In genomic region chr19:6427653-6428434, GRCm38 (mm10) we compare ENCODE assay signal across 9 mouse cellular contexts. TPM values are rescaled to one million over a fixed set of nuclear protein-coding genes. Genes with fewer than 3 reads are reported as not detected.
DNase-seq lines count a peak whose midpoint lies in the region; ATAC-seq lines count a peak whose summit lies in the region.
"Had no signal": no experiment of that assay in that cellular context is flagged by ENCODE, and none has a peak within 500 bp of the region (broad histone marks: within the 10 kb centered on the region; RNA-seq: fewer than 3 reads in every experiment).

No protein-coding gene starts in this region.

- no peaks in the 10 kb centered on the region for H3K36me3 ChIP-seq in heart, embryonic 12.5 days
- H3K36me3 ChIP-seq in hindbrain, embryonic 16.5 days (ENCODE audit: control insufficient read depth, insufficient read depth, low read length), result no peaks in the 10 kb centered on the region; the same call in 1 of the 2 replicates
- no peaks in the 10 kb centered on the region for H3K36me3 ChIP-seq in lung, embryonic 15.5 days
- no peaks in the 10 kb centered on the region for H3K36me3 ChIP-seq in stomach, embryonic 15.5 days

- no peak overlapping the region for H3K27ac ChIP-seq in heart, embryonic 12.5 days (ENCODE audit: poor library complexity, severe bottlenecking)
- H3K27ac ChIP-seq in hindbrain, embryonic 16.5 days (ENCODE audit: low read depth, low read length), result no peak overlapping the region
- no peak overlapping the region for H3K27ac ChIP-seq in lung, embryonic 15.5 days
- H3K27ac ChIP-seq in stomach, embryonic 15.5 days, result no peak overlapping the region

- H3K4me2 ChIP-seq in heart, embryonic 12.5 days, result peak overlapping the region; percentile 54
- H3K4me2 ChIP-seq in hindbrain, embryonic 16.5 days (ENCODE audit: low read length), result peak overlapping the region; percentile 55
- H3K4me2 ChIP-seq in lung, embryonic 15.5 days, result peak overlapping the region; percentile 52
- H3K4me2 ChIP-seq in stomach, embryonic 15.5 days, result peak overlapping the region; percentile 59

- H3K9me3 ChIP-seq in heart, embryonic 12.5 days (replicated peaks), result no peaks in the 10 kb centered on the region
- no peaks in the 10 kb centered on the region for H3K9me3 ChIP-seq in hindbrain, embryonic 16.5 days (ENCODE audit: control insufficient read depth, low read length)
- H3K9me3 ChIP-seq in lung, embryonic 15.5 days, result no peaks in the 10 kb centered on the region
- H3K9me3 ChIP-seq in stomach, embryonic 15.5 days, result no peaks in the 10 kb centered on the region

- peak overlapping the region; percentile 26 for H3K4me3 ChIP-seq in heart, embryonic 12.5 days
- H3K4me3 ChIP-seq in hindbrain, embryonic 16.5 days (ENCODE audit: low read length), result peak overlapping the region; percentile 32
- H3K4me3 ChIP-seq in lung, embryonic 15.5 days, result peak overlapping the region; percentile 29
- peak overlapping the region; percentile 32 for H3K4me3 ChIP-seq in stomach, embryonic 15.5 days (replicated peaks)

- H3K27me3 ChIP-seq in heart, embryonic 12.5 days (replicated peaks), result peaks cover 97% of the 10 kb centered on the region
- peaks cover 5% of the 10 kb centered on the region; the same call in 1 of the 2 replicates for H3K27me3 ChIP-seq in hindbrain, embryonic 16.5 days (replicated peaks; ENCODE audit: control insufficient read depth, insufficient read depth, low read length)
- H3K27me3 ChIP-seq in lung, embryonic 15.5 days, result peaks cover 90% of the 10 kb centered on the region
- peaks cover 83% of the 10 kb centered on the region for H3K27me3 ChIP-seq in stomach, embryonic 15.5 days (replicated peaks)

- H3K4me1 ChIP-seq in heart, embryonic 12.5 days (replicated peaks), result peaks cover 17% of the 10 kb centered on the region
- H3K4me1 ChIP-seq in hindbrain, embryonic 16.5 days (ENCODE audit: control insufficient read depth, insufficient read depth, low read depth, low read length), result peaks cover 70% of the 10 kb centered on the region
- H3K4me1 ChIP-seq in lung, embryonic 15.5 days, result peaks cover 20% of the 10 kb centered on the region
- peaks cover 16% of the 10 kb centered on the region for H3K4me1 ChIP-seq in stomach, embryonic 15.5 days

- DNase-seq in heart, adult 18-20 months, result no peak
- peak; percentile 39 for DNase-seq in embryo, embryonic 10.5 days (ENCODE audit: low spot score)
- no peak for DNase-seq in B cell, adult 2 months
- DNase-seq in cerebellum, adult 9-11 months, result no peak

- no peak overlapping the region for H3K9ac ChIP-seq in heart, embryonic 12.5 days
- peak overlapping the region; percentile 50 for H3K9ac ChIP-seq in hindbrain, embryonic 16.5 days (ENCODE audit: low read depth, low read length)
- no peak overlapping the region for H3K9ac ChIP-seq in lung, embryonic 15.5 days
- H3K9ac ChIP-seq in stomach, embryonic 15.5 days, result no peak overlapping the region

- ATAC-seq in heart, embryonic 12.5 days (ENCODE audit: insufficient number of reproducible peaks, low FRiP score), result no peak
- ATAC-seq in hindbrain, embryonic 16.5 days, result 0 out of 2 replicates have a peak, but pooled peaks have one; percentile 0
- 0 out of 2 replicates have a peak, but pooled peaks have one; percentile 19 for ATAC-seq in lung, embryonic 15.5 days (ENCODE audit: borderline replicate concordance, extremely low read depth, low FRiP score, low TSS enrichment)
- peak; percentile 64; the same call in 1 of the 2 replicates for ATAC-seq in stomach, embryonic 15.5 days (ENCODE audit: insufficient read depth, low FRiP score, low read depth)
- ATAC-seq: Patski had no signal

- 2% methylated on average over 91 of the region's 94 CpGs for WGBS in heart, embryonic 12.5 days
- under 1% methylated on average over 82 of the region's 94 CpGs for WGBS in hindbrain, embryonic 16.5 days
- 1% methylated on average over 93 of the region's 94 CpGs for WGBS in lung, embryonic 15.5 days
- WGBS in stomach, embryonic 15.5 days, result 1% methylated on average over 91 of the region's 94 CpGs

RNA-seq across cellular contexts. Expression of gene Nrxn2, which starts 9.3 kb away (rescaled TPM):
- polyA plus RNA-seq in heart, embryonic 12.5 days (2016; fragmentation: Nextera tagmentation; extraction: Ambion mirVana), result 0.26 and 0.52 TPM in 2 replicates
- total RNA-seq in heart, adult 18-20 months (2021), result 1 to 10 TPM; 4.3 to 4.8 TPM
- 29.1 and 37.1 TPM in 2 replicates for polyA plus RNA-seq in hindbrain, embryonic 16.5 days (2015; fragmentation: Nextera tagmentation; extraction: Ambion mirVana)
- polyA plus RNA-seq in lung, embryonic 15.5 days (2015; fragmentation: Nextera tagmentation; extraction: Ambion mirVana), result 0.58 and 0.97 TPM in 2 replicates
- polyA plus RNA-seq in stomach, embryonic 15.5 days (2015; fragmentation: Nextera tagmentation; extraction: Ambion mirVana), result 1.4 and 2.7 TPM in 2 replicates
- polyA plus RNA-seq: Patski had no signal

RNA-seq across cellular contexts. Expression of gene Rasgrp2, which starts 28.7 kb away (rescaled TPM):
- polyA plus RNA-seq in heart, embryonic 12.5 days (2016; fragmentation: Nextera tagmentation; extraction: Ambion mirVana), result 43.8 and 45.8 TPM in 2 replicates
- 10 to 100 TPM; 37.7 to 53.4 TPM for total RNA-seq in heart, adult 18-20 months (2021)
- polyA plus RNA-seq in hindbrain, embryonic 16.5 days (2015; fragmentation: Nextera tagmentation; extraction: Ambion mirVana), result 184 and 232 TPM in 2 replicates
- polyA plus RNA-seq in lung, embryonic 15.5 days (2015; fragmentation: Nextera tagmentation; extraction: Ambion mirVana), result 62.6 and 72.1 TPM in 2 replicates
- 55.8 and 57.6 TPM in 2 replicates for polyA plus RNA-seq in stomach, embryonic 15.5 days (2015; fragmentation: Nextera tagmentation; extraction: Ambion mirVana)

RNA-seq across cellular contexts. Expression of gene Pygm, which starts 43.6 kb away (rescaled TPM):
- polyA plus RNA-seq in heart, embryonic 12.5 days (2016; fragmentation: Nextera tagmentation; extraction: Ambion mirVana), result 224 and 234 TPM in 2 replicates
- 1,000 to 10,000 TPM; 1,224 to 1,269 TPM for total RNA-seq in heart, adult 18-20 months (2021)
- 10.2 and 13.2 TPM in 2 replicates for polyA plus RNA-seq in hindbrain, embryonic 16.5 days (2015; fragmentation: Nextera tagmentation; extraction: Ambion mirVana)
- 17.7 and 22.3 TPM in 2 replicates for polyA plus RNA-seq in lung, embryonic 15.5 days (2015; fragmentation: Nextera tagmentation; extraction: Ambion mirVana)
- polyA plus RNA-seq in stomach, embryonic 15.5 days (2015; fragmentation: Nextera tagmentation; extraction: Ambion mirVana), result 10.3 and 12.8 TPM in 2 replicates
